Mouse (Mus musculus) kidney, adult 2 months (tissue): ENCODE measurements at regions not wholly inside any gene's neighbourhood (a gene's known extent, or its start where the extent isn't known, plus 50 kb on each side); places are given as distances from the start of the nearest gene placed in this dataset.

ENCODE experiments used
- CTCF ChIP-seq: fragments of 200-500 bp; conservative IDR thresholded peaks from 2 replicates; pipeline ENCODE4 v1.5.1; 2011; ENCODE audit warnings: low read depth, mild to moderate bottlenecking, control low read depth, low read length, moderate library complexity, mixed read lengths; ENCODE audit not compliant: insufficient read depth, insufficient read length
- POLR2A ChIP-seq: fragments of 200-500 bp; IDR thresholded peaks from one replicate; pipeline ENCODE4 v1.6.1; 2011; ENCODE audit warnings: low read depth, low read length, control low read depth

DNA sequence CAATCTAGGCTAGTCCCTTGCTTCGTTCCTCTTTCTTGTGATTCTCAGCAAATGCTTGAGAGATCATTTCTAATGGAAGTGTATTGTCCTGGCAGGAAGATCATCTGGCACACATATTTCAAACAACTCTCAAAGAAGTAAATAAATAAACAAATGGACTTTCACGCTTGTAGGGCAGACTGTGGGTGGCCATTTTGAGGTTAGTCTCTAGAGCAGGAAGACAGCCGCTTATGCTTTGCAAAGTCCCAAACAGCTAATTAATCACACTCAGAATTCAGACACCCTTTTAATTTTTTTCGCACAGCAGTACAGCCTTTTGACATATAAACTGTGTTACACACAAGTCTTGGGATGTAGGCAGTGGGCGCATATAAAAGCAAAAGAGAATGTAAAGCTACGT lies 451.1 kb downstream of the Gm11232 start:
- TF ChIP-seq CTCF: no peak
- TF ChIP-seq POLR2A: no peak
